Mouse (Mus musculus) small intestine, adult 2 months (tissue): Measurements from ENCODE around the gene Tnik.

Source experiments
- CTCF ChIP-seq: fragments of 200-500 bp; IDR thresholded peaks from 2 replicates; pipeline ENCODE4 v1.5.1; 2012; ENCODE audit warnings: low read depth, mild to moderate bottlenecking, control low read depth, inconsistent platforms, low read length, moderate library complexity, mixed read lengths; ENCODE audit not compliant: insufficient replicate concordance, insufficient read length; ENCODE audit errors: extremely low read depth
- POLR2A ChIP-seq: fragments of 200-500 bp; IDR thresholded peaks from 2 replicates; pipeline ENCODE4 v1.6.1; 2012; ENCODE audit warnings: low read depth, mild to moderate bottlenecking, control low read depth, inconsistent platforms, low read length, moderate library complexity

- TF ChIP-seq CTCF (no peak), POLR2A (no peak)
These were observed 363.8 kb downstream of the Tnik start for GRCm38 (mm10) chr3:28626816-28627215.
